Mouse (Mus musculus) Patski (cell line): ENCODE results near the gene Lmo2. TPM values are rescaled to one million over a fixed set of nuclear protein-coding genes. Genes with fewer than 3 reads are reported as not detected.
A peak's percentile ranks its signal among the peaks of the same experiment; 100 is the strongest.

Source experiments
- ATAC-seq: fragments of 100-300 bp; one replicate; pipeline ENCODE4 v1.8.0; 2021
- CTCF ChIA-PET: fragments of 350-600 bp; sonication (Branson Sonifier 250); formaldehyde crosslinking; loops from one replicate; lab custom pipeline; 2022; ENCODE audit warnings: inconsistent platforms; lab: Charles Lee
- POLR2A ChIA-PET: fragments of 350-600 bp; sonication (Branson Sonifier 250); formaldehyde crosslinking; loops from one replicate; lab custom pipeline; 2022; ENCODE audit warnings: antibody characterized with exemption, inconsistent platforms; lab: Charles Lee
- DNase-seq: peaks from one replicate; pipeline ENCODE4 v3.0.0-alpha.2; 2011; ENCODE audit warnings: low read depth, low spot score
- H3K27me3 ChIP-seq: fragments of 371-371 bp; one replicate; pipeline ENCODE4 v1.5.1; 2021
- CTCF ChIP-seq: fragments of 100-300 bp; IDR thresholded peaks from one replicate; pipeline ENCODE4 v1.5.1; 2021
- in situ Hi-C: fragments of 300-500 bp; cut with MboI; formaldehyde crosslinking; loops from 3 replicates; pipeline ENCODE4 v1.11.1; 2018; ENCODE audit warnings: low pct_unique_long_range_greater_than_20kb, mixed read lengths
- polyA plus RNA-seq: library from polyadenylated mRNA; unstranded; gene quantifications from one replicate; pipeline ENCODE4 v1.2.3, GENCODE M21; 2021

Gene Lmo2
- polyA plus RNA-seq, 1 experiment from 2014 or later: 0.63 TPM

- in situ Hi-C loops: no loop called here
- POLR2A ChIA-PET: interaction anchor here (1.6 kb wide), 1 partner anchor 10 kb away, joined by 3 read pairs; no protein-coding TSS in a partner anchor
- CTCF ChIA-PET: interaction anchor here (1.0 kb wide), 1 partner anchor 10 kb away, joined by 3 read pairs; no protein-coding TSS in a partner anchor
- DNase-seq (no peak), ATAC-seq (no peak)
- H3K27me3 ChIP-seq: peaks cover 38% of the 10 kb centered on the region
- no peak for TF ChIP-seq CTCF
These were observed 4.6 kb downstream of the Lmo2 start for GRCm38 (mm10) chr2:103962349-103962748.

GRCm38 (mm10) chr2:103965391-103965790 is 7.6 kb downstream of the Lmo2 start:
- ATAC-seq (no peak), DNase-seq (no peak)
- in situ Hi-C loops: no loop called here
- H3K27me3 ChIP-seq: peaks cover 42% of the 10 kb centered on the region
- POLR2A ChIA-PET: no interaction called here
- CTCF ChIA-PET: interaction anchor here (2.5 kb wide), 1 partner anchor 17 kb away, joined by 7 read pairs; no protein-coding TSS in a partner anchor
- no peak for TF ChIP-seq CTCF

- DNase-seq (no peak), ATAC-seq (no peak)
- in situ Hi-C loops: no loop called here
- CTCF ChIA-PET: no interaction called here
- no peak for TF ChIP-seq CTCF
- POLR2A ChIA-PET: no interaction called here
- peaks cover 60% of the 10 kb centered on the region for H3K27me3 ChIP-seq
These were observed 10.4 kb downstream of the Lmo2 start for GRCm38 (mm10) chr2:103968186-103968585.

GRCm38 (mm10) chr2:103968919-103969436 is 11.2 kb downstream of the Lmo2 start:
- ChIA-PET POLR2A (no interaction called here), CTCF (no interaction called here)
- DNase-seq (no peak), ATAC-seq (no peak)
- peaks cover 62% of the 10 kb centered on the region for H3K27me3 ChIP-seq
- in situ Hi-C loops: no loop called here
- no peak for TF ChIP-seq CTCF

- DNase-seq (no peak), ATAC-seq (peak; percentile 64)
- peaks cover 62% of the 10 kb centered on the region for H3K27me3 ChIP-seq
- in situ Hi-C loops: no loop called here
- no peak for TF ChIP-seq CTCF
- ChIA-PET POLR2A (interaction anchor here (0.7 kb wide), 1 partner anchor 24 kb away, joined by 3 read pairs; no protein-coding TSS in a partner anchor), CTCF (interaction anchor here (0.8 to 4.5 kb wide), 2 partner anchors 13 to 98 kb away, joined by 3 to 18 read pairs; no protein-coding TSS in a partner anchor)
These were observed 11.8 kb downstream of the Lmo2 start for GRCm38 (mm10) chr2:103969437-103970040.

- H3K27me3 ChIP-seq: peaks cover 59% of the 10 kb centered on the region
- CTCF ChIA-PET: interaction anchor here (0.8 to 4.5 kb wide), 2 partner anchors 12 to 98 kb away, joined by 3 to 18 read pairs; no protein-coding TSS in a partner anchor
- peak; percentile 51 for ATAC-seq
These were observed 12.4 kb downstream of the Lmo2 start for GRCm38 (mm10) chr2:103970041-103970790.

GRCm38 (mm10) chr2:103970791-103971649 is 13.2 kb downstream of the Lmo2 start:
- in situ Hi-C loops: no loop called here
- DNase-seq: no peak

More at GRCm38 (mm10) chr2:103970041-103970790, 12.4 kb downstream of the Lmo2 start:
- in situ Hi-C loops: no loop called here
- no peak for DNase-seq
- no peak for TF ChIP-seq CTCF
- POLR2A ChIA-PET: interaction anchor here (0.7 kb wide), 1 partner anchor 25 kb away, joined by 3 read pairs; no protein-coding TSS in a partner anchor

GRCm38 (mm10) chr2:103971838-103972237 is 14.1 kb downstream of the Lmo2 start:
- no peak for TF ChIP-seq CTCF
- ATAC-seq (no peak), DNase-seq (no peak)
- in situ Hi-C loops: no loop called here
- POLR2A ChIA-PET: interaction anchor here (1.5 kb wide), 1 partner anchor 10 kb away, joined by 3 read pairs; no protein-coding TSS in a partner anchor
- peaks cover 47% of the 10 kb centered on the region for H3K27me3 ChIP-seq
- CTCF ChIA-PET: interaction anchor here (1.4 to 4.5 kb wide), 3 partner anchors 9 to 99 kb away, joined by 3 to 18 read pairs (median 5); no protein-coding TSS in a partner anchor

More at GRCm38 (mm10) chr2:103970791-103971649, 13.2 kb downstream of the Lmo2 start:
- no peak for ATAC-seq
- TF ChIP-seq CTCF: no peak
- peaks cover 51% of the 10 kb centered on the region for H3K27me3 ChIP-seq
- POLR2A ChIA-PET: no interaction called here
- CTCF ChIA-PET: interaction anchor here (4.5 kb wide), 1 partner anchor 11 kb away, joined by 18 read pairs; no protein-coding TSS in a partner anchor

- DNase-seq (no peak), ATAC-seq (no peak)
- ChIA-PET POLR2A (no interaction called here), CTCF (no interaction called here)
- in situ Hi-C loops: no loop called here
- TF ChIP-seq CTCF: no peak
- H3K27me3 ChIP-seq: peaks cover 27% of the 10 kb centered on the region
These were observed 18.1 kb downstream of the Lmo2 start for GRCm38 (mm10) chr2:103975904-103976303.
